Mouse (Mus musculus) thymus, postnatal 0 days (tissue): ENCODE data around the gene Gm17490. TPM values are rescaled to one million over a fixed set of nuclear protein-coding genes. Genes with fewer than 3 reads are reported as not detected.

ENCODE experiments used
- DNase-seq: peaks from one replicate; pipeline ENCODE4 v3.0.0-alpha.2; 2015; ENCODE audit warnings: low spot score
- polyA plus RNA-seq: library from polyadenylated mRNA; unstranded; fragments of >200 nt; fragmentation: Nextera tagmentation; extraction: Ambion mirVana; gene quantifications from 2 replicates; pipeline ENCODE4 v1.2.1, GENCODE M21; 2015

Gm17490 gene
- polyA plus RNA-seq = not detected in 2 replicates

- no peak for DNase-seq
Observed at GRCm38 (mm10) chr2:11625890-11626289, at the start of gene Gm17490. Gm17490 (minus strand) TSS chr2:11626264.

GRCm38 (mm10) chr2:11672144-11672543, 46.1 kb upstream of the Gm17490 start:
- peak; percentile 80 for DNase-seq

- no peak for DNase-seq
Observed at GRCm38 (mm10) chr2:11665326-11665725, 39.3 kb upstream of the Gm17490 start.

- no peak for DNase-seq
Observed at GRCm38 (mm10) chr2:11664806-11665205, 38.7 kb upstream of the Gm17490 start.

- DNase-seq = peak; percentile 39
Observed at GRCm38 (mm10) chr2:11664367-11664766, 38.3 kb upstream of the Gm17490 start.

GRCm38 (mm10) chr2:11663961-11664360, 37.9 kb upstream of the Gm17490 start:
- DNase-seq = peak; percentile 93

- DNase-seq = peak; percentile 56
Observed at GRCm38 (mm10) chr2:11662907-11663230, 36.8 kb upstream of the Gm17490 start.

- no peak for DNase-seq
Observed at GRCm38 (mm10) chr2:11662143-11662906, 36.3 kb upstream of the Gm17490 start.

GRCm38 (mm10) chr2:11659263-11659662, 33.2 kb upstream of the Gm17490 start:
- DNase-seq = no peak

- DNase-seq = peak; percentile 86
Observed at GRCm38 (mm10) chr2:11657581-11657980, 31.5 kb upstream of the Gm17490 start.

- DNase-seq = peak; percentile 58
Observed at GRCm38 (mm10) chr2:11654990-11655931, 29.2 kb upstream of the Gm17490 start.

GRCm38 (mm10) chr2:11653780-11654179, 27.7 kb upstream of the Gm17490 start:
- DNase-seq = no peak

- DNase-seq = peak; percentile 89
Observed at GRCm38 (mm10) chr2:11653330-11653729, 27.3 kb upstream of the Gm17490 start.

- no peak for DNase-seq
Observed at GRCm38 (mm10) chr2:11652780-11653179, 26.7 kb upstream of the Gm17490 start.

GRCm38 (mm10) chr2:11652196-11652595, 26.1 kb upstream of the Gm17490 start:
- no peak for DNase-seq

GRCm38 (mm10) chr2:11651476-11651875, 25.4 kb upstream of the Gm17490 start:
- no peak for DNase-seq

GRCm38 (mm10) chr2:11645297-11645696, 19.2 kb upstream of the Gm17490 start:
- no peak for DNase-seq

GRCm38 (mm10) chr2:11644057-11644456, 18.0 kb upstream of the Gm17490 start:
- no peak for DNase-seq

- DNase-seq = peak; percentile 48
Observed at GRCm38 (mm10) chr2:11642451-11642941, 16.4 kb upstream of the Gm17490 start, which contains the start of gene Il2ra. Il2ra (plus strand) TSS chr2:11642807.

GRCm38 (mm10) chr2:11637115-11637514, 11.1 kb upstream of the Gm17490 start:
- peak; percentile 81 for DNase-seq

- peak; percentile 81 for DNase-seq
Observed at GRCm38 (mm10) chr2:11636138-11636480, 10.0 kb upstream of the Gm17490 start.
